Mouse (Mus musculus): ENCODE data around the gene Map3k11.

DNA sequence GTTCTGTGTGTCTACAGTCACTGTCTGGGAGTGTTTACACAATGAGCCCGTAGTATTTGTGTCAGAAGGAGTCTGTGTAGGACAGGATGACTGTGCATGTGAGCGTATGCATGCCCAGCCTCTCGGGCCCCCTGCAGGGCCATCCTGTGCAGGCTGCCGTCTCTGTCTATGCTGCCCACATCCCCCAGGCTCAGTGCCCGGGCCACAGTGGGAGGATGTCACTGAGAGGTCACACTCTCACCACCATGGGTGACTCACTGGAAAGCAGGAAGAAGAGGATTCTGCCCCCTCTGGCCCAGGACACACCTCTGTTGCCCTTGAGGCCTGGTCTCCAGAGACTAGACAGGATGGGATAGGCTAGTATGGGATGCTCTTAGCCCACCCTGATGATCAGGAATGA, 55.0 kb downstream of the Map3k11 start:
- TF ChIP-seq CTCF (IDR thresholded peaks at IDR 0.05 in 2 of 3, conservative IDR thresholded peaks at IDR 0.05 in 1 of 3; ENCODE audit: control insufficient read depth in 1 of 3, insufficient read depth in 1 of 3, low read depth in 2 of 3, low read length in 3 of 3, poor library complexity in 1 of 3, severe bottlenecking in 1 of 3) (no peak), RAD21 (IDR thresholded peaks at IDR 0.05; ENCODE audit: low read depth, low read length) (no peak), POLR2A (IDR thresholded peaks at IDR 0.05; ENCODE audit: control insufficient read depth in 1 of 2, insufficient read depth in 1 of 2, low read depth in 1 of 2, low read length in 2 of 2, poor library complexity in 1 of 2) (no peak), TCF12 (IDR thresholded peaks at IDR 0.05; ENCODE audit: low read depth, low read length) (no peak), EP300 (IDR thresholded peaks at IDR 0.05; ENCODE audit: low read depth in 1 of 2, low read length in 2 of 2) (no peak), GATA1 (IDR thresholded peaks at IDR 0.05; ENCODE audit: low read depth, low read length) (no peak), CHD1 (IDR thresholded peaks at IDR 0.05; ENCODE audit: low read depth, low read length) (no peak), USF1 (IDR thresholded peaks at IDR 0.05; ENCODE audit: low read depth, low read length) (no peak)
